Mouse (Mus musculus) heart, embryonic 14.5 days (tissue): ENCODE results near the gene Olfr1191-ps1. TPM values are rescaled to one million over a fixed set of nuclear protein-coding genes. Genes with fewer than 3 reads are reported as not detected.
"Not testable (repeated sequence)": the region's sequence is repeated elsewhere in the genome, so short reads cannot be mapped to it uniquely, and the experiment has no call there.

Experiments used
- ATAC-seq: fragments of 200-750 bp; cut with Nextera tagmentation; 2 replicates; pipeline ENCODE4 v1.8.0; 2017; ENCODE audit warnings: low read depth, moderate TSS enrichment; ENCODE audit not compliant: insufficient number of reproducible peaks, insufficient read depth, low FRiP score
- H3K27ac ChIP-seq, 2 experiments: fragments of 200-500 bp in 1 of 2; fragments of 300-500 bp in 1 of 2; sonication (generic) in 1 of 2; replicated peaks in 1 of 2; 2 replicates each; pipeline ENCODE4 v1.5.1; 2012 to 2014; ENCODE audit warnings: low read depth in 2 of 2, low read length in 2 of 2, control low read depth in 1 of 2, mild to moderate bottlenecking in 1 of 2, mixed read lengths in 1 of 2; ENCODE audit not compliant: control insufficient read depth in 1 of 2, insufficient read depth in 1 of 2
- H3K27me3 ChIP-seq: fragments of 300-500 bp; sonication (generic); 2 replicates; pipeline ENCODE4 v1.6.1; 2014; ENCODE audit warnings: mild to moderate bottlenecking, low read length, control low read depth; ENCODE audit not compliant: control insufficient read depth, insufficient read depth
- H3K36me3 ChIP-seq: fragments of 300-500 bp; sonication (generic); 2 replicates; pipeline ENCODE4 v1.6.1; 2014; ENCODE audit warnings: mild to moderate bottlenecking, control low read depth, low read length, mixed read lengths; ENCODE audit not compliant: control insufficient read depth, insufficient read depth
- H3K4me1 ChIP-seq, 2 experiments: fragments of 200-500 bp in 1 of 2; fragments of 300-500 bp in 1 of 2; sonication (generic) in 1 of 2; 2 replicates each; pipeline ENCODE4 v1.6.1; 2012 to 2014; ENCODE audit warnings: low read length in 2 of 2, control low read depth in 1 of 2, mixed read lengths in 1 of 2; ENCODE audit not compliant: control insufficient read depth in 2 of 2, insufficient read depth in 2 of 2
- H3K4me2 ChIP-seq: fragments of 300-500 bp; sonication (generic); 2 replicates; pipeline ENCODE4 v1.6.1; 2014; ENCODE audit warnings: mild to moderate bottlenecking, low read length
- H3K4me3 ChIP-seq, 2 experiments: fragments of 200-500 bp in 1 of 2; fragments of 300-500 bp in 1 of 2; sonication (generic) in 1 of 2; 2 replicates each; pipeline ENCODE4 v1.5.1; 2012 to 2014; ENCODE audit warnings: low read length in 2 of 2, mild to moderate bottlenecking in 2 of 2, control low read depth in 1 of 2, low read depth in 1 of 2, moderate library complexity in 1 of 2; ENCODE audit not compliant: control insufficient read depth in 1 of 2, insufficient read depth in 1 of 2
- H3K9ac ChIP-seq: fragments of 300-500 bp; sonication (generic); 2 replicates; pipeline ENCODE4 v1.6.1; 2014; ENCODE audit warnings: mild to moderate bottlenecking, low read length
- H3K9me3 ChIP-seq: fragments of 300-500 bp; sonication (generic); 2 replicates; pipeline ENCODE4 v1.6.1; 2016; ENCODE audit warnings: low read length, control low read depth; ENCODE audit not compliant: control insufficient read depth
- WGBS: fragments of 180-500 bp; shearing (Covaris S2); extraction: QIAGEN DNeasy Blood & Tissue Kit; methylation state at CpG from one replicate; pipeline ENCODE4 v1.1.7; 2014; 5-methylcytosine and 5-hydroxymethylcytosine counted together
- polyA plus RNA-seq: library from polyadenylated mRNA; unstranded; fragments of >200 nt; fragmentation: Nextera tagmentation; extraction: Ambion mirVana; gene quantifications from 2 replicates; pipeline ENCODE4 v1.2.1, GENCODE M21; 2014

The Olfr1191-ps1 gene
- not detected in 2 replicates for polyA plus RNA-seq

- not testable (repeated sequence) for H3K27ac ChIP-seq, H3K4me2 ChIP-seq, ATAC-seq, H3K4me3 ChIP-seq, H3K36me3 ChIP-seq, H3K9ac ChIP-seq, H3K9me3 ChIP-seq, H3K4me1 ChIP-seq, H3K27me3 ChIP-seq
- 85% methylated on average over 1 of the region's 1 CpGs for WGBS
These were observed at the start of gene Olfr1191-ps1 for GRCm38 (mm10) chr2:88640242-88640641. Gene Olfr1191-ps1 (plus strand): TSS chr2:88640542.

- H3K27ac ChIP-seq, result no peak within 1 kb of the TSS
- H3K4me1 ChIP-seq, result no peaks in the 10 kb centered on the region
- H3K9ac ChIP-seq, result no peak within 1 kb of the TSS
- 21% methylated on average over 1 of the region's 1 CpGs for WGBS
- H3K27me3 ChIP-seq, result no peaks in the 10 kb centered on the region
- no peak within 1 kb of the TSS for H3K4me3 ChIP-seq
- no peaks in the 10 kb centered on the region for H3K9me3 ChIP-seq
- no peak within 1 kb of the TSS for H3K4me2 ChIP-seq
- ATAC-seq, result no peak
- H3K36me3 ChIP-seq, result no peaks in the 10 kb centered on the region
These were observed 7.9 kb downstream of the Olfr1191-ps1 start, which contains the start of gene Olfr1192-ps1 for GRCm38 (mm10) chr2:88648209-88648608. Gene Olfr1192-ps1 (plus strand): TSS chr2:88648509.

GRCm38 (mm10) chr2:88675328-88675727 lies 35.0 kb downstream of the Olfr1191-ps1 start, which contains the start of gene Olfr1193:
Gene Olfr1193 (plus strand): TSS chr2:88675628.
- H3K9ac ChIP-seq, H3K4me2 ChIP-seq, H3K36me3 ChIP-seq, H3K27me3 ChIP-seq, H3K9me3 ChIP-seq, ATAC-seq, H3K27ac ChIP-seq, H3K4me3 ChIP-seq, H3K4me1 ChIP-seq: not testable (repeated sequence)

GRCm38 (mm10) chr2:88689087-88689486 lies 48.7 kb downstream of the Olfr1191-ps1 start, which contains the start of gene Olfr1195:
Gene Olfr1195 (minus strand): TSS chr2:88689187.
- Histone ChIP-seq H3K4me3 (no peak within 1 kb of the TSS), H3K9ac (no peak within 1 kb of the TSS), H3K27me3 (no peaks in the 10 kb centered on the region), H3K4me1 (no peaks in the 10 kb centered on the region), H3K36me3 (no peaks in the 10 kb centered on the region), H3K4me2 (no peak within 1 kb of the TSS), H3K9me3 (no peaks in the 10 kb centered on the region), H3K27ac (no peak within 1 kb of the TSS)
- no peak for ATAC-seq

Other genes with a start within 250 kb of the Olfr1191-ps1 start
- not detected in 2 replicates for gene Olfr1179, start 234.1 kb upstream of the Olfr1191-ps1 start, polyA plus RNA-seq
- gene Olfr1180, start 221.4 kb upstream of the Olfr1191-ps1 start, polyA plus RNA-seq, result not detected in 2 replicates
- not detected in 2 replicates for gene Olfr1181, start 214.4 kb upstream of the Olfr1191-ps1 start, polyA plus RNA-seq
- not detected in 2 replicates for gene Gm13757, start 191.4 kb upstream of the Olfr1191-ps1 start, polyA plus RNA-seq
- not detected in 2 replicates for gene Olfr1183, start 185.7 kb upstream of the Olfr1191-ps1 start, polyA plus RNA-seq
- not detected in 2 replicates for gene Olfr1184, start 156.9 kb upstream of the Olfr1191-ps1 start, polyA plus RNA-seq
- not detected in 2 replicates for gene Olfr1185-ps1, start 147.2 kb upstream of the Olfr1191-ps1 start, polyA plus RNA-seq
- gene Olfr1186, start 122.0 kb upstream of the Olfr1191-ps1 start, polyA plus RNA-seq, result not detected in 2 replicates
- not detected in 2 replicates for gene Olfr1188, start 83.6 kb upstream of the Olfr1191-ps1 start, polyA plus RNA-seq
- gene Olfr1189, start 54.1 kb upstream of the Olfr1191-ps1 start, polyA plus RNA-seq, result not detected in 2 replicates
- gene Olfr1192-ps1, start 8.0 kb downstream of the Olfr1191-ps1 start, polyA plus RNA-seq, result not detected in 2 replicates
- not detected in 2 replicates for gene Olfr1193, start 35.1 kb downstream of the Olfr1191-ps1 start, polyA plus RNA-seq
- not detected in 2 replicates for gene Olfr1195, start 48.6 kb downstream of the Olfr1191-ps1 start, polyA plus RNA-seq
- gene Olfr1196, start 64.1 kb downstream of the Olfr1191-ps1 start, polyA plus RNA-seq, result not detected in 2 replicates
- gene Olfr1197, start 91.8 kb downstream of the Olfr1191-ps1 start, polyA plus RNA-seq, result not detected in 2 replicates
- not detected in 2 replicates for gene Olfr1198, start 110.8 kb downstream of the Olfr1191-ps1 start, polyA plus RNA-seq
- gene Olfr1199, start 119.9 kb downstream of the Olfr1191-ps1 start, polyA plus RNA-seq, result not detected in 2 replicates
- not detected in 2 replicates for gene Olfr1200, start 129.9 kb downstream of the Olfr1191-ps1 start, polyA plus RNA-seq
- gene Olfr1201, start 152.5 kb downstream of the Olfr1191-ps1 start, polyA plus RNA-seq, result not detected in 2 replicates
- gene Olfr1202, start 174.0 kb downstream of the Olfr1191-ps1 start, polyA plus RNA-seq, result not detected in 2 replicates
- not detected in 2 replicates for gene Olfr1205, start 189.2 kb downstream of the Olfr1191-ps1 start, polyA plus RNA-seq
- gene Olfr1204, start 208.8 kb downstream of the Olfr1191-ps1 start, polyA plus RNA-seq, result not detected in 2 replicates
- gene Olfr1206, start 222.7 kb downstream of the Olfr1191-ps1 start, polyA plus RNA-seq, result not detected in 2 replicates